Mouse (Mus musculus) neural tube, embryonic 12.5 days (tissue): Measurements from ENCODE around the gene Agpat2. TPM values are rescaled to one million over a fixed set of nuclear protein-coding genes. Genes with fewer than 3 reads are reported as not detected.
A peak's percentile ranks its signal among the peaks of the same experiment; 100 is the strongest.

Experiments used
- ATAC-seq: fragments of 200-750 bp; cut with Nextera tagmentation; 2 replicates; pipeline ENCODE4 v1.8.0; 2017; ENCODE audit warnings: low read depth, mild to moderate bottlenecking, moderate TSS enrichment, moderate library complexity; ENCODE audit not compliant: low FRiP score
- H3K27ac ChIP-seq: fragments of 300-500 bp; sonication (generic); 2 replicates; pipeline ENCODE4 v1.5.1; 2016
- H3K27me3 ChIP-seq: fragments of 300-500 bp; sonication (generic); replicated peaks from 2 replicates; pipeline ENCODE4 v1.6.1; 2016; ENCODE audit warnings: mild to moderate bottlenecking
- H3K36me3 ChIP-seq: fragments of 300-500 bp; sonication (generic); 2 replicates; pipeline ENCODE4 v1.6.1; 2016; ENCODE audit warnings: mild to moderate bottlenecking
- H3K4me1 ChIP-seq: fragments of 300-500 bp; sonication (generic); 2 replicates; pipeline ENCODE4 v1.6.1; 2016
- H3K4me2 ChIP-seq: fragments of 300-500 bp; sonication (generic); replicated peaks from 2 replicates; pipeline ENCODE4 v1.6.1; 2016; ENCODE audit warnings: mild to moderate bottlenecking
- H3K4me3 ChIP-seq: fragments of 300-500 bp; sonication (generic); 2 replicates; pipeline ENCODE4 v1.5.1; 2016
- H3K9ac ChIP-seq: fragments of 300-500 bp; sonication (generic); 2 replicates; pipeline ENCODE4 v1.6.1; 2016; ENCODE audit warnings: mild to moderate bottlenecking
- H3K9me3 ChIP-seq: fragments of 300-500 bp; sonication (generic); 2 replicates; pipeline ENCODE4 v1.6.1; 2016; ENCODE audit warnings: mild to moderate bottlenecking
- WGBS: fragments of 180-500 bp; shearing (Covaris S2); methylation state at CpG from one replicate; pipeline ENCODE4 v1.1.7; 2016; 5-methylcytosine and 5-hydroxymethylcytosine counted together
- polyA plus RNA-seq: library from polyadenylated mRNA; unstranded; fragments of >200 nt; fragmentation: Nextera tagmentation; extraction: Ambion mirVana; gene quantifications from 2 replicates; pipeline ENCODE4 v1.2.1, GENCODE M21; 2016

Agpat2 gene
- polyA plus RNA-seq, 1 experiment from 2014 or later: 7.1 TPM

DNA sequence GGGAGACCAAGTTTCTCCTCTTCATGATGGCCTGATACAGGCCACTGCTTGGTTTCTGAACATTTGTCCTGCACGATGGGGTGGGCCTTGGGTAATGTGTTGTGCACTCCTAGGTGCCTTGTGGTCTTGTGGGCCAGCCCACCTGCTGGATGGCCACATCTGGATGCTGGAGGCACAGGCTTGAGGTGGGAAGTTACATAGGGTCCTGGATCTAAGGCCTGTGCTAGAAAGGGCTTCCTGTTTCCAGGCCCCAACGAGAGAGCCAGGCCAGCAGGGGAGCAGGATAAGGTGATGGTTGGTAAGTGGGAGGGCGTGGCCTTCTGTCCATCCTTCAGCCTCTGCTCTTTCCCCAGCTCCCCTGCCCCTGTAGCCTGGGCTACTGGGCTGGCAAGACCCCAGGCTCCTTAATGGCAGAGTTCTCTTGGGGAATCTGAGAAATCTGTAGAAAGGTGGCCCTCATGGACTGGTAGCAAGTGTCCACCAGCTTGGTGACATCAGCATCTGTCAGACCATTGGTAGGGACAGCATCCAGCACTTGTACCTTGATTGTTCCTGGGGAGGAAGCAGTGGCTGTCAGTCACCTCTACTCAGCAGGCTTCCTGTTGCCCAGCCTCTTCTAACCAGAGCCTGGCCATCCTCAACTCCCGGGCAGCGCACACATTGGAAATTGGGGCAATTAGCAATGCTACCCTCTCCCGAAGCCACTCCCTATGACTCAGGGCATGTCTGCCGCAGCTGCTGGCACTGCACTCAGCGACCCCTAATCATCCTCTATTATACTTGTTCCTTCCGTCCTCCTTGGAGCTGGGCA lies 10.8 kb downstream of the Agpat2 start:
- H3K27me3 ChIP-seq: no peaks in the 10 kb centered on the region
- H3K4me2 ChIP-seq: no peak overlapping the region
- H3K4me1 ChIP-seq: no peaks in the 10 kb centered on the region
- 52% methylated on average over 9 of the region's 9 CpGs for WGBS
- no peak overlapping the region for H3K4me3 ChIP-seq
- H3K9ac ChIP-seq: no peak overlapping the region
- no peaks in the 10 kb centered on the region for H3K9me3 ChIP-seq
- no peak for ATAC-seq
- H3K36me3 ChIP-seq: no peaks in the 10 kb centered on the region
- H3K27ac ChIP-seq: no peak overlapping the region

DNA sequence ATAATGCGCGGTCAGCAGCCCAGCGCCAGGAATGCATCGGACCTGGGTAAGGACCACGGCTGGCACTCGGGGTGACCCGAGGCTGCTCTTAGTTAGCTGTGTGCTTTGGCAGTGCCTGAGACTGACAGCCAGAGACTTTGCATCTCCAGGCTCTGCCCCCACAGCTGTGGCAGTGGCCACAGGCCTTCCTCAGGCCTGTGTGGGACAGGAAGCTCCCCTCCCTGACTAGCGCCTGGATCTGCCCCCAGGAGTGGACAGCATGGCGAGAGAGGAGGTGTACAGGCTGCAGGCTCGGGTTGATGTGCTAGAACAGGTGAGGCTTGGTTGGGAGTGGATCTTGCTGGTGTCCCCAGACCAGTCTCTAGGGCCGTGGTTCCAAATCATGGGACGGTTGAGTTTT lies 12.8 kb downstream of the Agpat2 start:
- 84% methylated on average over 12 of the region's 12 CpGs for WGBS
- H3K4me3 ChIP-seq: no peak overlapping the region
- peaks cover 6% of the 10 kb centered on the region for H3K4me1 ChIP-seq
- H3K9me3 ChIP-seq: no peaks in the 10 kb centered on the region
- no peaks in the 10 kb centered on the region for H3K36me3 ChIP-seq
- H3K27ac ChIP-seq: no peak overlapping the region
- ATAC-seq: no peak
- H3K9ac ChIP-seq: no peak overlapping the region
- H3K27me3 ChIP-seq: no peaks in the 10 kb centered on the region
- no peak overlapping the region for H3K4me2 ChIP-seq

DNA sequence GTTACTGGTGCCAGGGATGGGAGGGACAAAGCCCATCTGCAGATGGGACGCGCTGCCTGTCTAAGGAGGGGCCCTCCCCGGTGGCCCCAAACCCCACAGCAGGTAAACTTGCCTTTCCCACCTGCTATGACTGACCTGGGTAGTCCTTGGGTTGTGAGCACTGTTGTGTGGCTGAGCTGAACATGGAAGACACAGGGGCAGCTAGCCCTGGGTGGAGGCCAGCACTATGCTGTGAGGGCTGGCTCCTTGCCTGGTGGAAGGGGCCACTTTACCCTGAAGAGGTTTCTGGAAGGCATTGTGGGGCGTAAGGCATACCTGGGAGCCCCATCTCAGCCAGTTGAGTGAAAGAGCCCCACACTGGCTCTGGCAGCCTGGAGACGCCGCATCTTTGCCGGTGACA lies 13.3 kb downstream of the Agpat2 start:
- H3K9ac ChIP-seq: no peak overlapping the region
- peaks cover 9% of the 10 kb centered on the region for H3K4me1 ChIP-seq
- no peaks in the 10 kb centered on the region for H3K27me3 ChIP-seq
- H3K4me2 ChIP-seq: no peak overlapping the region
- H3K36me3 ChIP-seq: no peaks in the 10 kb centered on the region
- no peak overlapping the region for H3K27ac ChIP-seq
- WGBS: 94% methylated on average over 7 of the region's 7 CpGs
- no peak overlapping the region for H3K4me3 ChIP-seq
- H3K9me3 ChIP-seq: no peaks in the 10 kb centered on the region
- no peak for ATAC-seq

DNA sequence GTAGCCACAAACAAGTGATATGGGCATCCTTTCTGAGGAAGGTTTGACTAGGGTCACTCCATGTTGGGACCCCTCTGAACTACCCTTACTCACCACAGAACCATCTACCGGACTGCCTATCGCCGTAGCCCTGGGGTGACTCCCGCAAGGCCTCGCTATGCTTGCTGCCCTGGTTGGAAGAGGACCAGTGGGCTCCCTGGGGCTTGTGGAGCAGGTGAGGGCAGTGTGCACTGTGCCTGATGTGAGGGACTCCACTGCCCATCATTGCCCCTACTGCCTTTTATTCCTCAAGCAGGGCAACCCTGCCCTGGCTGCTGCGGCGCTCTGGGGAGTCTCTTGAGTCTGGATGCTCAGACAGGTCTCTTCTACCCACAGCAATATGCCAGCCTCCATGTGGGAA lies 13.9 kb downstream of the Agpat2 start:
- no peak for ATAC-seq
- WGBS: 94% methylated on average over 7 of the region's 7 CpGs
- H3K36me3 ChIP-seq: no peaks in the 10 kb centered on the region
- H3K27me3 ChIP-seq: no peaks in the 10 kb centered on the region
- no peaks in the 10 kb centered on the region for H3K9me3 ChIP-seq
- no peak overlapping the region for H3K9ac ChIP-seq
- H3K4me3 ChIP-seq: no peak overlapping the region
- no peak overlapping the region for H3K27ac ChIP-seq
- H3K4me2 ChIP-seq: no peak overlapping the region
- peaks cover 9% of the 10 kb centered on the region for H3K4me1 ChIP-seq

DNA sequence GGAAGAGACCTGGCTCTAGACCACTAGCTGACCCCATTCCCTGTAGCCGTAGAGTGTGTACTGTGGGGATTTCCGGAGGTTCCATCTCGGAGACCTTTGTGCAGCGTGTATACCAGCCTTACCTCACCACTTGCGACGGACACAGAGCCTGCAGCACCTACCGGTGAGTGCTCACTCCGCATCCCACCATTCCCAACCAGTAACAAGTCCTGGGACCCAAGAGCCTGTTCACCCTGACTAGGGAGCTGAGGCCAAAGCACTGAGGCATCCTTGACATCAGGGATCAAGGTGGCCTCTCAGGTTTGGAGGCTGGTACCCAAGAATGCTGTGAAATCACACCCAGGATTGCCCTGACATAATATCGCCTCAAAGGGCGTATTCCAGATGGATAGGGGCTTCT lies 14.9 kb downstream of the Agpat2 start:
- no peaks in the 10 kb centered on the region for H3K36me3 ChIP-seq
- H3K27me3 ChIP-seq: no peaks in the 10 kb centered on the region
- no peak overlapping the region for H3K9ac ChIP-seq
- H3K4me1 ChIP-seq: peaks cover 9% of the 10 kb centered on the region
- WGBS: 92% methylated on average over 10 of the region's 10 CpGs
- no peak overlapping the region for H3K27ac ChIP-seq
- no peaks in the 10 kb centered on the region for H3K9me3 ChIP-seq
- no peak overlapping the region for H3K4me2 ChIP-seq
- no peak overlapping the region for H3K4me3 ChIP-seq
- ATAC-seq: no peak

DNA sequence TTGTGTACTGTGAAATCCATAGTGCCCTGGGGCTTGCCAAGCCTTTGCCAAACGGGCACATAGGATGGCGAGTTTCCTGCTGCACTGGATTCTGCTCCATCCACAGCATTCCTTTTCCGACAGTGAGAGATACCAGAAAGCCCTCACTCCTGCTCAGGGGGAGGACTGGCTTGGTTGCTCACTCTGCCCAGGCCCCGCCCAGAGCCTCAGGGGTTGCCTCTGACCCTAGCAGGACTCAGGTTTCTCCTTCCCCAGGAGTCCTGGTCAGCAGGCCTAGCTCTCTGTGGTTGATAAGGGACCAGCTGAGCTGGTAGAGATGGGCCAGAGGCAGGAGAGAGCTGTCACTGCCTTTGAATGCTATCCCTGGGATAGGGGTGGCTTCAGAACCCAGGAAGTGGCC lies 15.6 kb downstream of the Agpat2 start:
- Histone ChIP-seq H3K4me2 (peak overlapping the region; percentile 24; the same call in 1 of the 2 replicates), H3K4me3 (no peak overlapping the region)
- WGBS: 55% methylated on average over 4 of the region's 4 CpGs

DNA sequence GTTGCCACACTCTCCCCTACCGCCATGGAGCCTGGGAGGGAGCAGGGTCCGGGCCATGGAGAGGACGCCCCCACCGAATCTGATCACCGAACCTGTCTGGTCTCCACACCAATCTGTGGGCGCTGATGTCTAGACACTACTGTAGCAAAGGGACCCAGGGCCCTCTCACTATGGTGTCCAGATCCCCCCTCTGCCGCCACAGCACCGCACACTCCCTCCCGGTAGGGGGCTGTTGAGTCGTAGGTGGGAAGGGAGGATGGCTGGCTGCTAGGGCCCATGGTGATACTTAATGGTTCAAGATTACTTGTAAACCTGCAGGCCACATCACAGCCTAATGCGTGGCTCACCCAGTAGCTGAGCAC lies 17.2 kb downstream of the Agpat2 start:
- no peak; the same call in none of the 2 replicates for ATAC-seq
- peak overlapping the region; percentile 63 for H3K9ac ChIP-seq
- no peaks in the 10 kb centered on the region for H3K36me3 ChIP-seq

More for the DNA sequence above, 15.6 kb downstream of the Agpat2 start:
- no peak for ATAC-seq
- H3K36me3 ChIP-seq: no peaks in the 10 kb centered on the region
- H3K27ac ChIP-seq: no peak overlapping the region
- H3K9me3 ChIP-seq: no peaks in the 10 kb centered on the region
- no peaks in the 10 kb centered on the region; the same call in 1 of the 2 replicates for H3K27me3 ChIP-seq
- peaks cover 9% of the 10 kb centered on the region for H3K4me1 ChIP-seq
- H3K9ac ChIP-seq: 0 out of 2 replicates have a peak overlapping the region, but pooled peaks have one; percentile 10

DNA sequence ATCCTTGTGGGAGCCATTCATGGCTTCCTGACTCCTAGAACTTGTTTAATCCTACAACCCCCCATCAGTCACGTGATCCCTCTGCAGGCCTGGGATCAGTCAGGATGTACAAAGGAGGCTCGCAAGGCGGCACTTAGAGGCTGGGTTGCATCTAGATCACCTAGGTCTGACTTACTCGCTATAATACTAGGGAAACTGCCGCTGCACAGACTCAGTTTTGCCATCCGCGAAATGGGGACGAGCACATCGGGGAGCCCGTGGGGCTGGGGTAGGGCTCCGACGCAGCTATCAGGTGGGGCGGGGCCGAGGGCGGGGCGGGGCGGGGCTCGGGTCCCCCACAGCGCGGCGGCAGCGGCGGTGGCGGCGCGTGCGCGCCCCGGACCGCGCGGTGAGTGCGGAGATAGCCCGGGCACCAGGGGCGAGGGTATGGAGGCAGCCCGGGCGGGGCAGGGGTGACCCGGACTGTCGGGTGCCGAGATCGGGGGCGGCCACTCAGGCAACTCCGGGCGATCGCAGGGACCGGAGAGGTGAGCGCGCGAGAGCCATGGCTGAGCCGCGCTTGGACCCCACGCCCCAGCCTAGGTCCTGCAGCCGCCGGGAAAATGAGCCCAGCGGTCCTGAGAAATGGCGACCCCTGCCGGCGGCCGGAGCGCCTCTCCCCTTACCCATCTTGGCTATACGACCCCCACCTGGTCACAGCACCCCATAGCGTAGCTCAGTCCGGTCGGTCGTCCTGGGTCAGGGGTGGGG lies 17.7 kb downstream of the Agpat2 start, which contains the start of gene Gm20532:
TSS of gene Gm20532 (plus strand) at position 346 of the 750 bp plus-strand sequence.
- peak within 1 kb of the TSS; percentile 38; the same call in 1 of the 2 replicates for H3K27ac ChIP-seq
- WGBS: 1% methylated on average over 64 of the region's 65 CpGs
- H3K9ac ChIP-seq: peak within 1 kb of the TSS; percentile 63
- H3K4me2 ChIP-seq: peak within 1 kb of the TSS; percentile 76
- ATAC-seq: peak; percentile 82
- peak within 1 kb of the TSS; percentile 55 for H3K4me3 ChIP-seq
- H3K4me1 ChIP-seq: peaks cover 9% of the 10 kb centered on the region
- no peaks in the 10 kb centered on the region for H3K9me3 ChIP-seq
- H3K27me3 ChIP-seq: no peaks in the 10 kb centered on the region; the same call in 1 of the 2 replicates
- H3K36me3 ChIP-seq: no peaks in the 10 kb centered on the region

More for the DNA sequence above, 17.2 kb downstream of the Agpat2 start:
- Histone ChIP-seq H3K4me3 (peak overlapping the region; percentile 55), H3K27me3 (no peaks in the 10 kb centered on the region; the same call in 1 of the 2 replicates), H3K4me2 (peak overlapping the region; percentile 76), H3K4me1 (peaks cover 9% of the 10 kb centered on the region), H3K27ac (no peak overlapping the region), H3K9me3 (no peaks in the 10 kb centered on the region)
- WGBS: 8% methylated on average over 11 of the region's 11 CpGs

DNA sequence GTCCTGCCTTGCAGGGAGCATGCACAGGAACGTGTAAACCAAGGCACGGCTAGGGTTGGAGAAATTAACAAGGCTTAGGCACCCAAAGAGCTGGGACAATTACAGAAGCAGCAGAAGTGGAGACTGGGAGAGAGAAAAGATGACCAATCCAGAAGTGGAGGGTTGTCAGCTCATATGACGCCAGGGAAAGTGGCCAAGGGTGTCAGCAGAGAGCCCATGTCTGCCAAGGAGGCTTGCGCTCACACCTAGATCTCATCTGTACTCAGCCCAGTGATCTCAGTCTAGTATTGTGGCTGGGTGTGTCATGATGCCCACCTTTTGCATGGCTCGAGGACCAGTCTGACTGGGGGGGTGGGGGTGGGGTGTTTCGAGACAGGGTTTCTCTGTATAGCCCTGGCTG lies 18.5 kb downstream of the Agpat2 start:
- Histone ChIP-seq H3K9me3 (no peaks in the 10 kb centered on the region), H3K9ac (no peak overlapping the region; the same call in 1 of the 2 replicates), H3K4me2 (no peak overlapping the region), H3K4me1 (peaks cover 9% of the 10 kb centered on the region), H3K4me3 (peak overlapping the region; percentile 9; the same call in 1 of the 2 replicates), H3K27ac (peak overlapping the region; percentile 38; the same call in 1 of the 2 replicates), H3K36me3 (no peaks in the 10 kb centered on the region), H3K27me3 (no peaks in the 10 kb centered on the region; the same call in 1 of the 2 replicates)
- ATAC-seq: no peak
- 68% methylated on average over 6 of the region's 6 CpGs for WGBS

DNA sequence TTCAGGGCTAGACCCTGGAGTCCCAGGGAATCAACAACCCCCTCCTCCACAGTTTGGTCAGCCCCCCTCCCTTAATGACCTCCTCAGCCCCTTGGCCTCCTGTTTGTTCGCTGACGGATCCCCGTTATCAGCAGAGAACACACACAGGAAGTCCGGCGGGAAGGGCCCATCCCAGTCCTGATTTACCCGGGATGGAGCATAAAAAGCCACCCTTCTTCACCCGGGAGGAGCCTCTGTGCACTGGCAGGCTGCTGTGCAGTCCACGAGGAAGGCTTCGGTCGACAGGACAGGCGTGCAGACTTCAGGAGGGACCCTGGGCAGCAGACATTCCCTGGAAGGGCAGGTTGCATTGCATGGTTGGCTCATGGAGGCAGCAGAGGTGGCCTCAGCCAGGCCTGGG lies 20.6 kb downstream of the Agpat2 start:
- no peaks in the 10 kb centered on the region for H3K36me3 ChIP-seq
- H3K27me3 ChIP-seq: no peaks in the 10 kb centered on the region; the same call in 1 of the 2 replicates
- no peak for ATAC-seq
- H3K9ac ChIP-seq: no peak overlapping the region
- H3K4me2 ChIP-seq: no peak overlapping the region
- H3K27ac ChIP-seq: peak overlapping the region; percentile 20; the same call in 1 of the 2 replicates
- no peaks in the 10 kb centered on the region for H3K9me3 ChIP-seq
- H3K4me1 ChIP-seq: peaks cover 10% of the 10 kb centered on the region
- WGBS: 62% methylated on average over 11 of the region's 11 CpGs
- no peak overlapping the region; the same call in 1 of the 2 replicates for H3K4me3 ChIP-seq

DNA sequence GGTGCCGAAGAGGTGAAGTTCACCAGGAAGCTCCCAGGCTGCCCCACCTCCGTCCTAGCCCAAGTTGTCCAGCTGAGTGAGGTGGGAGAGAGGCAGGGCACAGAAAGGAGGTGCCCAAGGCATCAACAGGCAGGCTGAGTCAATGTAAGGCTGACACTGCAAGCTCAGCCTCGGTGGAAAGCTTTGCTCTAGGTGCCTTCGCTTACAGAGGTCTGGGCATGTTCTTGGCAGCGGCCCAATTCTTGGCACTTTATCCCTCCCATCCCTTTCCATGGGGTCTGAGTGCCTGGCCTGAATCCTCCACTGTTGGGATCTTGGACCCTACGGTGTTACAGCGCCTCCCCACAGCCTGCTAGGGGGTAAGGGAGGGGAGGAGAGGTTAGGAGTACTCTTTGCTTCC lies 21.5 kb downstream of the Agpat2 start:
- no peak overlapping the region for H3K4me3 ChIP-seq
- no peak overlapping the region for H3K4me2 ChIP-seq
- no peak overlapping the region for H3K27ac ChIP-seq
- H3K4me1 ChIP-seq: peaks cover 19% of the 10 kb centered on the region
- 73% methylated on average over 7 of the region's 7 CpGs for WGBS
- H3K36me3 ChIP-seq: no peaks in the 10 kb centered on the region
- H3K9ac ChIP-seq: no peak overlapping the region
- H3K9me3 ChIP-seq: no peaks in the 10 kb centered on the region
- ATAC-seq: no peak
- H3K27me3 ChIP-seq: no peaks in the 10 kb centered on the region; the same call in 1 of the 2 replicates

DNA sequence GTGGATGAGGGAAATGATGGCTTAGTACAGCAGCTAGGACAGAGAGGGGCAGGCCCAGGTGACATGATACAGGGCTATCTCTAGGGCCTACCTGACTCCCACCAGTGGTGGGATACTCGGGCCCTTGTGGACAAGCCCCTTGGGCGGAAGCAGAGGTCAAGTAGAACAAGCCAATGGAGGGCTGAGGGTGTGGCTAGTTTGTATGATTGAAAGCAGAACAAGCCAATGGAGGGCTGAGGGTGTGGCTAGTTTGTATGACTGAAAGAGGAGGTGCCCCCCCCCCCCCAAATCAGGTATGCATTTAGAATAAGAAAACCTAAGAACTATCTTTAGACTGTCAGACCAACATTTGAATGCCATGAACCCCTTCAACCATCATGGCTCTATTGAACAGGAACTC lies 22.0 kb downstream of the Agpat2 start:
- Histone ChIP-seq H3K36me3 (no peaks in the 10 kb centered on the region), H3K4me1 (peaks cover 20% of the 10 kb centered on the region), H3K4me3 (no peak overlapping the region), H3K9ac (no peak overlapping the region), H3K9me3 (no peaks in the 10 kb centered on the region), H3K4me2 (no peak overlapping the region), H3K27ac (no peak overlapping the region), H3K27me3 (no peaks in the 10 kb centered on the region; the same call in 1 of the 2 replicates)
- WGBS: 58% methylated on average over 2 of the region's 2 CpGs
- ATAC-seq: no peak
